Mouse (Mus musculus): ENCODE results near the gene Erbb2. TPM values are rescaled to one million over a fixed set of nuclear protein-coding genes. Genes with fewer than 3 reads are reported as not detected.

The Erbb2 gene
- total RNA-seq, 1 experiment = 13.2 TPM

GRCm38 (mm10) chr11:98470795-98471194 lies 58.5 kb downstream of the Erbb2 start:
- DNase-seq (ENCODE audit: low read depth, low spot score) = no peak
- in situ Hi-C loops (cut with MboI; ENCODE audit: low sequenced_read_pairs in 2 of 2, unreplicated experiment in 2 of 2) = no loop called here
- H3K27ac ChIP-seq (ENCODE audit: insufficient read depth, low read depth, low read length, poor library complexity, severe bottlenecking) = no peak overlapping the region

GRCm38 (mm10) chr11:98472696-98473095 lies 60.4 kb downstream of the Erbb2 start:
- no peak overlapping the region for H3K27ac ChIP-seq (ENCODE audit: insufficient read depth, low read depth, low read length, poor library complexity, severe bottlenecking)
- H3K36me3 ChIP-seq (ENCODE audit: control insufficient read depth, insufficient read depth, low read length, poor library complexity, severe bottlenecking) = no peaks in the 10 kb centered on the region
- in situ Hi-C loops (cut with MboI; ENCODE audit: low sequenced_read_pairs in 2 of 2, unreplicated experiment in 2 of 2) = no loop called here
- no peak overlapping the region for H3K4me3 ChIP-seq (ENCODE audit: insufficient read depth in 1 of 2, low read depth in 1 of 2, low read length in 2 of 2, poor library complexity in 1 of 2, severe bottlenecking in 1 of 2)
- H3K9ac ChIP-seq (ENCODE audit: insufficient read depth, low read depth, low read length, poor library complexity, severe bottlenecking) = no peak overlapping the region
- TF ChIP-seq CHD2 (IDR thresholded peaks at IDR 0.05; ENCODE audit: low read depth, low read length) (no peak), ZC3H11A (IDR thresholded peaks at IDR 0.05; ENCODE audit: borderline replicate concordance, low read depth, low read length) (no peak), MAFK (IDR thresholded peaks at IDR 0.05; ENCODE audit: insufficient read depth, low read depth, low read length) (no peak), HCFC1 (IDR thresholded peaks at IDR 0.05; ENCODE audit: borderline replicate concordance, insufficient read depth, low read length) (no peak), ZNF384 (IDR thresholded peaks at IDR 0.05; ENCODE audit: low read depth, low read length) (no peak)
- no peaks in the 10 kb centered on the region for H3K9me3 ChIP-seq (ENCODE audit: control insufficient read depth, insufficient read depth, low read depth, low read length)
- DNase-seq (ENCODE audit: low read depth, low spot score) = no peak
- H3K4me1 ChIP-seq (ENCODE audit: control insufficient read depth in 2 of 2, insufficient read depth in 2 of 2, low read length in 2 of 2, poor library complexity in 1 of 2) = peaks cover 4 to 13% of the 10 kb centered on the region in 2 experiments; a peak in 1 of 4 replicates

More at GRCm38 (mm10) chr11:98470795-98471194, 58.5 kb downstream of the Erbb2 start:
- no peak overlapping the region for H3K4me3 ChIP-seq (ENCODE audit: insufficient read depth in 1 of 2, low read depth in 1 of 2, low read length in 2 of 2, poor library complexity in 1 of 2, severe bottlenecking in 1 of 2)
- H3K9ac ChIP-seq (ENCODE audit: insufficient read depth, low read depth, low read length, poor library complexity, severe bottlenecking) = no peak overlapping the region
- no peaks in the 10 kb centered on the region for H3K36me3 ChIP-seq (ENCODE audit: control insufficient read depth, insufficient read depth, low read length, poor library complexity, severe bottlenecking)
- H3K4me1 ChIP-seq (ENCODE audit: control insufficient read depth in 2 of 2, insufficient read depth in 2 of 2, low read length in 2 of 2, poor library complexity in 1 of 2) = peaks cover 4 to 13% of the 10 kb centered on the region in 2 experiments; a peak in 1 of 4 replicates
- no peak for TF ChIP-seq ZNF384 (IDR thresholded peaks at IDR 0.05; ENCODE audit: low read depth, low read length)
- TF ChIP-seq CHD2 (IDR thresholded peaks at IDR 0.05; ENCODE audit: low read depth, low read length) = no peak
- TF ChIP-seq HCFC1 (IDR thresholded peaks at IDR 0.05; ENCODE audit: borderline replicate concordance, insufficient read depth, low read length) = no peak
- no peak for TF ChIP-seq ZC3H11A (IDR thresholded peaks at IDR 0.05; ENCODE audit: borderline replicate concordance, low read depth, low read length)
- no peak for TF ChIP-seq MAFK (IDR thresholded peaks at IDR 0.05; ENCODE audit: insufficient read depth, low read depth, low read length)
- no peaks in the 10 kb centered on the region for H3K9me3 ChIP-seq (ENCODE audit: control insufficient read depth, insufficient read depth, low read depth, low read length)

GRCm38 (mm10) chr11:98473916-98474479 lies 61.7 kb downstream of the Erbb2 start:
- no peaks in the 10 kb centered on the region for H3K9me3 ChIP-seq (ENCODE audit: control insufficient read depth, insufficient read depth, low read depth, low read length)
- no peak overlapping the region for H3K9ac ChIP-seq (ENCODE audit: insufficient read depth, low read depth, low read length, poor library complexity, severe bottlenecking)
- DNase-seq (ENCODE audit: low read depth, low spot score) = no peak
- H3K4me3 ChIP-seq (ENCODE audit: insufficient read depth in 1 of 2, low read depth in 1 of 2, low read length in 2 of 2, poor library complexity in 1 of 2, severe bottlenecking in 1 of 2) = no peak overlapping the region
- TF ChIP-seq MAFK (IDR thresholded peaks at IDR 0.05; ENCODE audit: insufficient read depth, low read depth, low read length) = no peak
- TF ChIP-seq CHD2 (IDR thresholded peaks at IDR 0.05; ENCODE audit: low read depth, low read length) = no peak
- TF ChIP-seq HCFC1 (IDR thresholded peaks at IDR 0.05; ENCODE audit: borderline replicate concordance, insufficient read depth, low read length) = no peak
- TF ChIP-seq ZNF384 (IDR thresholded peaks at IDR 0.05; ENCODE audit: low read depth, low read length) = no peak
- no peak for TF ChIP-seq ZC3H11A (IDR thresholded peaks at IDR 0.05; ENCODE audit: borderline replicate concordance, low read depth, low read length)
- peaks cover 4 to 13% of the 10 kb centered on the region in 2 experiments; a peak in 1 of 4 replicates for H3K4me1 ChIP-seq (ENCODE audit: control insufficient read depth in 2 of 2, insufficient read depth in 2 of 2, low read length in 2 of 2, poor library complexity in 1 of 2)
- in situ Hi-C loops (cut with MboI; ENCODE audit: low sequenced_read_pairs in 2 of 2, unreplicated experiment in 2 of 2) = no loop called here
- no peak overlapping the region for H3K27ac ChIP-seq (ENCODE audit: insufficient read depth, low read depth, low read length, poor library complexity, severe bottlenecking)
- H3K36me3 ChIP-seq (ENCODE audit: control insufficient read depth, insufficient read depth, low read length, poor library complexity, severe bottlenecking) = no peaks in the 10 kb centered on the region

GRCm38 (mm10) chr11:98474967-98475366 lies 62.7 kb downstream of the Erbb2 start:
- Histone ChIP-seq H3K4me1 (ENCODE audit: control insufficient read depth in 2 of 2, insufficient read depth in 2 of 2, low read length in 2 of 2, poor library complexity in 1 of 2) (peaks cover 4 to 8% of the 10 kb centered on the region in 2 experiments; a peak in 1 of 4 replicates), H3K9me3 (ENCODE audit: control insufficient read depth, insufficient read depth, low read depth, low read length) (no peaks in the 10 kb centered on the region), H3K36me3 (ENCODE audit: control insufficient read depth, insufficient read depth, low read length, poor library complexity, severe bottlenecking) (no peaks in the 10 kb centered on the region), H3K4me3 (ENCODE audit: insufficient read depth in 1 of 2, low read depth in 1 of 2, low read length in 2 of 2, poor library complexity in 1 of 2, severe bottlenecking in 1 of 2) (no peak overlapping the region), H3K9ac (ENCODE audit: insufficient read depth, low read depth, low read length, poor library complexity, severe bottlenecking) (no peak overlapping the region), H3K27ac (ENCODE audit: insufficient read depth, low read depth, low read length, poor library complexity, severe bottlenecking) (no peak overlapping the region)
- TF ChIP-seq HCFC1 (IDR thresholded peaks at IDR 0.05; ENCODE audit: borderline replicate concordance, insufficient read depth, low read length) (no peak), ZC3H11A (IDR thresholded peaks at IDR 0.05; ENCODE audit: borderline replicate concordance, low read depth, low read length) (no peak; the same call in 1 of the 2 replicates), CHD2 (IDR thresholded peaks at IDR 0.05; ENCODE audit: low read depth, low read length) (no peak), MAFK (IDR thresholded peaks at IDR 0.05; ENCODE audit: insufficient read depth, low read depth, low read length) (no peak), ZNF384 (IDR thresholded peaks at IDR 0.05; ENCODE audit: low read depth, low read length) (no peak)
- DNase-seq (ENCODE audit: low read depth, low spot score) = no peak
- in situ Hi-C loops (cut with MboI; ENCODE audit: low sequenced_read_pairs in 2 of 2, unreplicated experiment in 2 of 2) = no loop called here
